Mouse (Mus musculus) urinary bladder, postnatal 10 days (tissue): ENCODE data around the gene Tnfsf9.
A peak's percentile ranks its signal among the peaks of the same experiment; 100 is the strongest.

Experiments
- DNase-seq: peaks from one replicate; pipeline ENCODE4 v3.0.0; 2022; ENCODE audit warnings: low spot score

The Tnfsf9 gene

DNA sequence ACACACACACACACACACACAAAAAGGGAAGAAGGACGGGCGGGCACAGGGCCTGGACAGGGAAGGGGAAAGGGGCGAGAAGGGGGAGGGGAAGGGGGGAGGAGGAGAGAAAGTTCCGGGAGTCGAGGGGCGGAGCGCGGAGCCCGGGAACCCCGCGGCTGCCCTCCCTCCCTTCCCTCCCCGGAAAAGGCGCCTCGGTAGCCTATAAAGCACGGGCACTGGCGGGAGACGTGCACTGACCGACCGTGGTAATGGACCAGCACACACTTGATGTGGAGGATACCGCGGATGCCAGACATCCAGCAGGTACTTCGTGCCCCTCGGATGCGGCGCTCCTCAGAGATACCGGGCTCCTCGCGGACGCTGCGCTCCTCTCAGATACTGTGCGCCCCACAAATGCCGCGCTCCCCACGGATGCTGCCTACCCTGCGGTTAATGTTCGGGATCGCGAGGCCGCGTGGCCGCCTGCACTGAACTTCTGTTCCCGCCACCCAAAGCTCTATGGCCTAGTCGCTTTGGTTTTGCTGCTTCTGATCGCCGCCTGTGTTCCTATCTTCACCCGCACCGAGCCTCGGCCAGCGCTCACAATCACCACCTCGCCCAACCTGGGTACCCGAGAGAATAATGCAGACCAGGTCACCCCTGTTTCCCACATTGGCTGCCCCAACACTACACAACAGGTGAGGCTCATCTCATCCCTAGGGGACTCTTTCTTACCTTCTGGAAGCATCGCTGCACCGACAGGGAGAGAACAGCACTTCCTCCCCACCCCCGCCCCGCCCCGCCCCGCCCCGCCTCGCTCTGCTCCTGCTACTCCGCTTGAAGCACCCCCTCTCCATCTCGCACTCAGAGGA lies at the start of gene Tnfsf9:
Gene Tnfsf9, plus strand, starts transcription at position 145 of the 854 bp plus-strand sequence.
- DNase-seq: no peak

DNA sequence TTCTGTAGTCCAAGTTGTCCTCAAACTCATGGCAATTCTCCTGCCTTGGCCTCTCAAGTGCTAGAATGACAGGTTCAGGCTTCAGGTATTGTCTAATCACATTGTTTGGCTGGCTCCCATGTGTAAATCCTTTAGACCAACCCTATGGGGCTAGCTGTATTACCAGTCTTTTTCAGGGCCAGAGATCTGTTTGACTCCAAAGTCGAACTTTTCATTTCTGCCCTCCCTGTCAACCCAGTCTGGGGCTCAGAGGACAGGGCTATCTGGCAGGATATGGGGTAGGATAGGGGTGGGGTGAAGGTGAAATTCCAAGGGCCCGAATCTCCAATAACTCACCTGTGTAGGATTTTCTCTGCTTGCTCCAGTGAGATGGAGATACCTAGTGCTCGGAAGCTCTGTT lies 48.9 kb upstream of the Tnfsf9 start:
- no peak for DNase-seq

DNA sequence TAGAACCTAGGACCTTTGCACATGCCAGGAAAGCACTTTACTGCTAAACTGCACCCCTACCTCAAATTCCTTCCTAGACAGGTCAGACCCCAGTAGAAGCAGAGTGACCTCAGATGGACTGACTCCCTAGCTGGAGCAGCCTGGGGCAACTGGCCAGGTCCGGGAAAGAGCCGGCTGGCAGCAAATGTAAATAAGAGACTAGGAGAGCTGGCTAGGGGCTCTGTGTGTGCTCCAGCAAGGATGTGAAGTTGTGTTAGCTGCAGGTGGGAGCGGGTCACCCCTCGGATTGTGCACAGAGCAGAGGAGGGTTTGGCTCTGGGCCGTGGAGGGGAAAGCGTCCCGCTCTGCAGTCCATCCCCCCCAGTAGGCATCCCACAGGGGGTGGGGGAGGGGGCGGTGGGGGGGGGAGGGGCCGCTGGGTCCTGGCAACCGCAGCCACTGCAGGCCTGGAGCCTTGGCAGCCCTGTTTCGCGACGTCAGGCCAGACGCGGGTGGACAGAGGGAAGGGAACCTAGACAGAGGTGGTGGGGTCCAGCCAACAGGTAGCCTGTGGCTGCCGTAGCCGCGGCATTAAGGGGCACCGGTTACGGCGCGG lies 46.1 kb upstream of the Tnfsf9 start, which contains the start of gene Crb3:
Gene Crb3, plus strand, starts transcription at position 215 of the 595 bp plus-strand sequence.
- DNase-seq: no peak

DNA sequence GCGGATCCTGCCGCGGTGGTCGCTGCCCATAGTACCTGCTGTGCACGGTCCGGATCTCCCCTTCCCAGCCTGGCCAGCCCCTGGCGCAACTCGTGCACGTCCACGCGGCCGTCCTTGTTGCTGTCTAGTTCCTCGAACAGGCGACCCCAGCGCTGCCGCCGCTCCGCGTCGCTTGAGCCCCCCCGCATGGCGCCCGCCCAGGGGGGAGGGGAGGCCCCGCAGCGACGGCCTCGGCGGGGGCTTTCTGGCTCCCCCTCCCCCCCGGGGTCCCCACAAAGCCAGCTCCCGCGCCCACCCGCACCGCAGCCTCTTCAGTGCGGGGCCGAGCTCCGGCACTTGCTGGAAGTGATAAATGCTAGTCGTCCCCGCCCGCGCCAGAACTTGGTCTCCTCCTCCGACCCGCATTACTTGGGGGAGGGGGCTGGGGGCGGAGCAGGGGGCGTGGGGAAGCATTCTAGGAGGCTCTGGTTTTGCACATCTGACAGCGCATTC lies 45.6 kb upstream of the Tnfsf9 start, which contains the start of gene Slc25a23:
Gene Slc25a23, minus strand, starts transcription at position 378 of the 492 bp plus-strand sequence.
- DNase-seq: no peak

DNA sequence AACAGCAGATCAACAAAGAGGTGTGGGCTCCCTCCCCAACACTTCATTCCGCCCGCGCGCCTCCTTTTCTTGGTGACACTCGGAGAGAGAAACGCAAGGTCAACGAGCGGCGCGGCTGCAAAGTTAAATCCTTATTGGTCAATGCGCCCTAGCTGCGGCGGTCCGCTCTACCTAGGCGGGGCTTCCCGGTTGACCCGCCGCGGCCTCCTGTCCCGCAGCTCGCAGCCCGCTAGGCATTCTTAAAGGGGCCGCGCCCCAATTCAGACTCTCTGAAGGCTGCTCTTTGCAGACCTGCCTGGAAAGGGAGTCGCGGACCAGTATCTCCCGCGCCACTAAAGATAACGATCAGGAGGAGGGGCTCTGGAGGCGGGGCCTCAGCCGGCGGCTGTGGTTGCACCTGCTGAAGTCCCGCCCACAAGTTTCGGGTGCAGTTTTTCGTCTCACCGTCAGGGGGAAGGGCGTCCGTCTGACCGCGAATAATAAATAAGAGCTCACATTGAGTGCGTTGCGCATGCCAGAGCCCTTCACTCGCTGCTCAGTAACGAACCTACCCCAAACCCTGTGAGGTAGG lies 44.8 kb upstream of the Tnfsf9 start:
- DNase-seq: peak; percentile 79

DNA sequence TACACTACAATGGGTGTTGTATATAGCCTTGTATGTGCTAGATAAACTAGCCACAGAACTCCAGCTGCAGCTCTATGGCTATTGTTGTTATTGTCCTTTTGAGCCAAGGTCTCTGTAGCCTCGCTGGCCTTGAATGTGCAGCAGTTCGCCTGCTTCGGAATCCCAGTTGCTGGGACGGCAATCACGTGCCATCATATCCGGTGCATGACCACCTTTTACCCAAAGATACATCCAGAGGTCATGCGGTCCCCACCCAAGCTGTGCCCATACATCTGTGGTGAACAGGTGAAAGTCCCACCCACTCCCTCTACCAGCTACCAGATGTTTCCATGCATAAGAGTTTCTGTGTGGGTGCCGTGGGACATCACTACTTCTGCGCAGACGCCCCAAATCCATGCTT lies 44.1 kb upstream of the Tnfsf9 start:
- DNase-seq: no peak

DNA sequence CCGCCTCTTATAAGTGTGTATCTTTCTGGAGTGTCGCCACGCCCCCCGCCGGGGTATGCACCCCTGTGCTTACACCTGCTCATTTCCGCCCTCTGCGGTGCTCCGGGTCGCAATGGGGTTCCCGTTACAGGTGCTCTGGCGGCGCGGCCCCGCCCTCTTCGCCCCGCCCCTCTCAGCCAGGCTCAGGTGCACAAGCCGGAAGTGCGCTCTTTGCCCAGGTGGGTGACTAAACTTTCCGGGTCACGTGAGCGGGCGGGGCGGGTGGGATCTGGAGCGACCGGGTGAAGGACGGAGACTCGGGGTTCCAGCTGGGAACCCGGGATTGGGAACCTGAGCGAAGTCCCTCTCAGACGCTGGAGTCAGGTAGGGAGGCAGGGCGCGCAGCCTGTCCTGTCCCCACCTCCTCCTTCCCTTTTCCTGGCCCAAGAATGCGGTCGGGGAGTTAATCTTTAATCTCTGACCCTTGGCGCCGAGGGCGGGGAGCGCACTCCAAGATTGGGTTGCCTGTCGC lies 43.1 kb upstream of the Tnfsf9 start:
- no peak for DNase-seq

DNA sequence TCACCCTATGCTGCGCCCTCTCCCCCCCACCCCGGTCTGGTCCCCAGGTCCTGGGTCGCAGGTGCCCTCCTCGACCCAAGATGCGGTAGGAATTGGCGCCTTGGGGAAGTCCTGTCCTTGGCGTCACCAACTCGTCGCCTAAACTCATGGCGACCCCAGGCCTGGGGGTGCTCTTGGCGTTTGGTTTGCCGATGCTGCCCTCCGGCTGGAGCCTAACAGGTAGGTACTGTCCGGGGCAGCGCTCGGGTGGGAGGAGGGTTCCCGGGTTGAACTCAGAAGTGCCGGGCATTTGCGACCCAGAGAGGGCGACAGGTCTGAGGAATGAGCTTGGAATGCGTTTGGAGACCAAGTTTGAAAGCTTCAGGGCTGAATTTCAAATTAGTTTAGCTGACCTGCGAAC lies 42.6 kb upstream of the Tnfsf9 start:
- no peak for DNase-seq

DNA sequence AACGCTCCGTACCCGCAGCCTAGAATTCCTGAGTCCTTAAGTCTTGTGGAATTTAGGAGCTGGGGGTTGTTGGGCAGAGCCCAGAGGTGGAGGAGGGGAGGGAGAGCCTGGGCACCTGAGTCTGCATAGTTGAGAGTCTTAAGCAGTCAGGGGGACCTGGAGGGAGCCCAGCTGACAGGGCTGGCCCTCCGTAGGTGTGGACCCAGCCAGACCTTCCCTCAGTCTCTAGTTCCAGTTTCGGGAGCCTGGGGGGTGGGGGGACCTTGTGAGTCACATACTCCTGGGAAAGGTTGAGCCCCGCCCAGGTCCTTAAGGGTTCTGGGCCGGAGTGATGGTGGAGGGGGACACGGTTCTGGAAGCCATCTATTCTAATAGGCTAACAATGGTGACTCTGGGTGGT lies 42.1 kb upstream of the Tnfsf9 start:
- no peak for DNase-seq

DNA sequence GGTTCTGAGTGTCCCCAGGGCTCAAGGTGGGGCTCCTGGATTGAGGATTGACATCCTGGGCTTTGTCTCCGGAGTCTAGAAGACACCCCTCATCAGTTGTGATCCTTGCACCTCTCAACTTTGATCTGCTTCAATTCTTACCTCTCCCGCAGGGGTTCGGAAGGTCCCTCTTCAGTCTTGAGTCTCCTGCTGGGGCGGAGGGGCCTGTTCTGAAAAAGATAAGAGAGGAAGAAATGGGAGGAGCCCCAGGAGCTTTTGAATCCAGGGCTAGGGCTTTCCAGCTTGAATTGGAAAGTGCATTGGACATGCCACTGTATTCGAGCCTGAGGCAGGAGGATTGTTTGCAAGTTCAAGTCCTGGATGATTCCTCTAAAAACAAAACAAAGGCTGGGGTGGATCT lies 38.2 kb upstream of the Tnfsf9 start:
- DNase-seq: no peak

DNA sequence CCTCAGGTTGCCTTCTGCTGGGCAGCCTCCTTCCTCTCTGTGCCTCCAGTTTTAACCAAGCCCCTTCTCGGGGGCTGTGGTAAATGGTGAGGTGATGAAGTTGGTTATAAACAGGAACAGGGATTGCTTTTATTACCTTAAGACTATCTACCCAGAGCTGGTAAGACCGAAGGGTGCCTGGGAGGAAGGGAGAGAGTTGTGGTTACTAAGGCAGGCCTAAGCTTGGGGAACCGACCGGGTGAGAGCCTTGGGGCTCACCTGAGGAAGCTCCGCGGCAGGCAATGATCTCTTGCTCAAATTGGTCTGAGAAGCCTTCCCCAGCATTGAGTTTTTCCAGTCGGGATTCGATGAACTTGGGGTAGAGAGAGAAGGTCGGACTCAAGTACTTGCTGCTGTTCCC lies 34.9 kb upstream of the Tnfsf9 start:
- no peak for DNase-seq

DNA sequence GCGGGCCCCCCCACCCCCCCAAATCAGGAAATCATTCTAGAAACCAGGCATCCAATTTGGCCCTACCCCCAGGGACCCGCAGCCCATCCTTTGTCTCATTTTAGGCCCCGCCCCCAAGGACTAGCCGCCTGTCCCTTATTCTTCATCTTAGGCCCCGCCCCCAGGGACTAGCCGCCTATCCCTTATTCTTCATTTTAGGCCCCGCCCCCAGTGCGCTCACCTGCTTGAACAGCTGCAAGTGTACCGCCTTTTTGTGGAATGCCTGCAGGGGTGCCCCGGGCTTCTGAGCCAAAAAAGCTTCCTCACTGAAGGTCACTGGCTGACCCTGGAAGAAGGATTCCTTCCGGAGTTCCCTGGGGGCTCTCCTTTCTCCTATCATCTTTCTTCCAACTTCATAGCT lies 34.4 kb upstream of the Tnfsf9 start:
- DNase-seq: no peak

DNA sequence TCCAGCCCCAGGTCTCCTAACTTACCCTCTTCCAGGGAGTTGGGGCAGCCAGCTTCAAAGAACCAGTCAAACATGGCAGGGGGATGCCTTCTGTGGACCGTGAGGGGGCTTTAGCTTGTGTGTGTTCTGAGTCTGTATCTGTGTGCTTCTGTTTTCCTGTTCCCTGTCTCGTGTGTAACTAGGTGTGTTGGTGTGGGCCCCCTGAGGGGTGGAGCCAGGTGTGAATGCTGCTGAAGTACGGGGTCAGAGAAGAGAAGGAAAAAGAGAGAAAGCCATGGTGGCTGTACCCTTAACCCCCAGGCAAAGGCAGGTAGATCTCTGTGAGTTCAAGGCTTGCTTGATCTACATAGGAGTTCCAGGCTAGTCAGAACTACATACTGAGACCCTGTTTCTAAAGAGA lies 28.2 kb upstream of the Tnfsf9 start:
- no peak for DNase-seq

DNA sequence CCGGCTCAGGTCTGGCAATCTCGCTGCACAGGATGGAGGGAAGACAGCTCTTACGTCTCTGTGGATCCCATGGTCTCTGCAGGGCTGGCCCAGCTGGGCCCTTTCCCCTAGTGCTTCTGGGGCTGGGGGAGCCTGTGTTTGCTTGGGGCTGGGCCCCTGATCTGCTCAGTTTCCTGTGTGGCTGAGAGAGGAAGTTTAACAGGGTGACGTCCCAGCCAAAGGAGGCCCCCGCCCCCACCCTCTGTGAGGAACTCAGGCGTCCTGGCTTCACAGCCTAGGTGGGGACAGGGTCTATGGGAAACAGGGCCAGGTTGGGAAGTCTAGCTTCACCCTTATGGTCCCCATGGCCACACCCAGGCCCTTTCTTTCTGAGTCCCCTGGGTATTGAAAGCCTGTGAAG lies 26.8 kb upstream of the Tnfsf9 start, which contains the start of gene Dennd1c:
Gene Dennd1c, minus strand, starts transcription at position 179 of the 400 bp plus-strand sequence.
- DNase-seq: no peak

DNA sequence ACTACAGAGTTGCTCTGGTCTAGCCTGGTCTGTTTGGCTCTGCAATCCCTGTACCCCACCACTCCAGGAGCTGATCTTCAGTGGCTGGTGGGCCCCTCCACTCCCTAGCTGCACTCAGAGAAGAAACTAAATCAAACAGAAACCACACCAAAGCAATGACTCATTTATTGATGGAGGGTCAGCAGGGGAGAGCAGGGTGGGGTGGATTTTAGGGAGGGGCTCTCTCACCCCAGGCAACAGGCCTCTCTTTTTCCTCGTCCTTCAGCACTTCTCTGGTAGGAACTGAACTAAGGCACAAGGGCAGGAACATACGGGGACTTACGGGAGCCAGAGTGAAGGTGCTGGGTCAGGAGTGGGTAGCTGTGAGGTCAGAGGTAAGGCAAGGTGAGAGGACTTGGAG lies 25.2 kb upstream of the Tnfsf9 start:
- no peak for DNase-seq

DNA sequence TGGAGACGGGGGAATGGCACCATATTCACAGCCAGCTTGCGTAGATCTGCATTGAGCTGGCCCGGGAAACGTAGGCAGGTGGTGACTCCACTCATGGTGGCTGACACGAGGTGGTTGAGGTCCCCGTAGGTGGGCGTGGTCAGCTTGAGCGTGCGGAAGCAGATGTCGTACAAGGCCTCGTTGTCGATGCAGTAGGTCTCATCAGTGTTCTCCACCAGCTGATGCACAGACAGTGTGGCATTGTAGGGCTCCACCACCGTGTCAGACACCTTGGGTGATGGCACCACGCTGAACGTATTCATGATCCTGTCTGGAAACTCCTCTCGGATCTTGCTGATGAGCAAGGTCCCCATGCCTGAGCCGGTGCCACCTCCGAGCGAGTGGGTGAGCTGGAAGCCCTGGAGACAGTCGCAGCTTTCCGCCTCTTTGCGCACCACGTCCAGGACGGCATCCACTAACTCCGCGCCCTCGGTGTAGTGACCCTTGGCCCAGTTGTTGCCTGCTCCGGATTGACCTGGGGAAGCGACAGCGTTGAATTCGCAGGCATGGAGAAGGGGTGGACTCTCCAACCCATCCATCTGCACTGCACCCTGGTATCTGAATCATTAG lies 23.8 kb upstream of the Tnfsf9 start:
- no peak for DNase-seq

DNA sequence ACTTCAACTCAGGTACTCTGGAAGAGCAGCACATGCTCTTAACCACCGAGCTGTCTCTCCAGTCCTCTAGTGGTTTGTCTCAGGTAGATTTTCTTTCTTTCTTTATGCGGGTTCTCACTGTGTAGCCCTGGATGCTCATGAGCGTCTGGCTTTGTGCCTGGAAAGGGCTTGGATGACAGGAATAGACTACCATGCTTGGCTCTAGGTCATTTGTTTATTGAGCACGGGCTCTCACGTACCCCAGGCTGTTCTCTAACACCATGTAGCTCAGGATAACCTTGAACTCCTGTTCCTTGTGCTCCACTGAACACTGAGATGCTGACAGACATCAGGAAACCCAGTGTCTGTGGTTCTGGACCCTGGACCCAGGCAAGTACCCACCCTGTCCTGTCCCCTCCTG lies 22.6 kb upstream of the Tnfsf9 start:
- no peak for DNase-seq

DNA sequence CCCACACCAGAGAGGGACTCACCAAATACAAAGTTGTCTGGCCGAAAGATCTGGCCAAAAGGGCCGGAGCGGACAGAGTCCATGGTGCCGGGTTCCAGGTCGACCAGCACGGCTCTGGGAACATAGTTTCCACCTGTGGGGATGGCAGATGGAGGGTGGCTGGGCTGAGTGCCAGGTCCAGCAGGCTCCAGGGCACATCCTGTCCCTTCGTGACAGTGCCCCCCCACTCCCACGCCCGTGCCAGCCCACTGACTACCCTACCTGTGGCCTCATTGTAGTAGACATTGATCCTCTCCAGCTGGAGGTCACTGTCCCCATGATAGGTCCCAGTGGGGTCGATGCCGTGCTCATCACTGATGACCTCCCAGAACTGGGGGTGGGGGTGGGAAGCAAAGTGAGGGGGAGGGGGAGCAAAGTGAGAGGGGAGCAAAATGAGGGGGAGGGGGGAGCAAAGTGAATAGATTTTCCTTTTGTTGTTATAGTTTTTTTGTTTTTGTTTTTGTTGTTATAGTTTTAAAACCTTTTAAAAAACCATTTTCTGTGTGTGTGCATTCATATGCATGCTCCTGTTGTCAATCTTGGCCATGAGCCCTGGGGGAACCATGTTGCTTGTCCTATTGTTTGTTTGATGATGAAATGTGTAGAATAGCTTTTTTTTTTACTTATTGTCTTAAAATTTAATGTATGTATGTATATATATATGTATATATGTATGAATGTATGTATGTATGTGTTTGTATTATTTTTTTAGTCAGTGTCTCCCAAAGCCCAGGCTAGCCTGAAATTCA lies 19.0 kb upstream of the Tnfsf9 start:
- DNase-seq: no peak

DNA sequence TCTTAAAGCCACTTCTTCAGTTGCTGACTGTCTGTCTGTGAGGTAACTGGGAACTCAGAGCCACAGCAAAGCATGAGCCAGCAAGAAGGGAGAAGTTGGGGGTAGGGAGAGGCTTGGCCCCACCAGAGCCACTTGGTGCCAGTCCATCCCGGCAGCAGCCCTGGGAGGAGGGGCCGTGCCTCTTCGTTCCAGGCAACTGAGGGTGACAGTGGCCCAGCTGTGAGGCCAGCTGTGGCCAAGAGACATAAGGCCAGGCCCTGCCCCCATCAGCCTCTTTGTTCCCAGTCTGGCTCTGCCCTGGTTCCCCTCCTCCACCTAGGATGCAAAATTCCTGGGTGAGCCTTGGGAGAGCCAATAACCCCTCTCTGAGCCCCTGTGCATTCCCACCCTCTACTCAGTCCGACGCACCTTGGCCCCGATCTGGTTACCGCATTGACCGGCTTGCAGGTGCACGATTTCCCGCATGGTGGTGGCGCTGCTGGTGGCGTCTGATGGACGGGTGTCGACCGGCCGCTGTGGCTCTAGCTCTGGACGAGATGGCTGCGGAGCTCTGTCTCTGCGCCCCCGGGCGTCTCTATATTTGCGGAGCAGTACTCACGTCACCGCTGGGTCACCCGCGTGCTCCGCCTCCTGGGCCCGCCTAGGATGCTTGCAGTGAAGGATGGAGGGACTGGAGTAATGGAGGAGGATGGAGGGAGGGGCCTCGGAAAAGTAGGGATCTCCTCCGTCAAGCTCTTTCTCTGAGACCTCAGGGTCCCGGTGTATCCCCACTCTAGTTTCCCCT lies 17.9 kb upstream of the Tnfsf9 start, which contains the start of gene Tubb4a:
Gene Tubb4a, minus strand, starts transcription at position 734 of the 784 bp plus-strand sequence.
- no peak for DNase-seq

DNA sequence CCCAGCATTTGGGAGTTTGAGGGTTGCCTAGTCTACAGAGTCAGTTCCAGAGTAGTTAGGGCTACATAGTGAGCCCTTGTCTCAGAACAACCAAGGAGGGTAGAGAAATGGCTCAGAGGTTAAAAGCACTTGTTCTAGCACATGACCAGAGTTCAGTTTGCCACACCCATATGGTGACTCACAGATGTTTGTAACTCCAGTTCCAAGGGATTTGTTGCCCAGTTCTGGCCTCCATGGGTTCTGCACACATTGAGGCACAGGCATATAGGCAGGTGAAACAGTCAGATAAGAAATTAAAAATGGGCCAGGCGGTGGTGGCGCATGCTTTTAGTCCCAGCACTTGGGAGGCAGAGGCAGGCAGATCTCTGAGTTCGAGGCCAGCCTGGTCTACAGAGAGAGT lies 10.9 kb upstream of the Tnfsf9 start:
- DNase-seq: no peak
